Mouse (Mus musculus): ENCODE measurements at regions not wholly inside any gene's neighbourhood (a gene's known extent, or its start where the extent isn't known, plus 50 kb on each side); places are given as distances from the start of the nearest gene placed in this dataset.
"Not testable (repeated sequence)": the region's sequence is repeated elsewhere in the genome, so short reads cannot be mapped to it uniquely, and the experiment has no call there.

DNA sequence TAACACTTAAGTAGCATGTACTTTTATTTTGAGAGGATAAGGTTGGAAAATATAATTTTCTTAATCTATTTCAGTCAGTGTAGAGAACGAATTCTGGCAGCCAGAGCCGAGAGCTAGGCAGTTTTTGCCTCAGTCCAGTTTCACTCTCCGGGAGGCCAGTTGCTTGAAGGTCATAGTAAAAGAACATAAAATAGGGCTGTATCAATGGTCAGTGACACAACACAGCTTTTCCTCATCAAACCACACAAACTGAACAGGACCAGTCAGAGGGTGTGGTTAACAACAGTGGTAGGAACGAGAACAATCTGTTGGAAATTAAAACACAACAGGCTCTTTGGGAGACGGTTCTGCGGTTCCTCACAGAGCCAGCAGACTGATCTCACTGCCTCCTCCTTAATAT is 105.9 kb upstream of the Ipo5 start:
- WGBS = 68% methylated on average over 6 of the region's 6 CpGs
- H3K4me3 ChIP-seq (replicated peaks; ENCODE audit: extremely low read depth, low read depth, low read length) = no peak overlapping the region
- DNase-seq = no peak
- H3K4me1 ChIP-seq (ENCODE audit: control insufficient read depth, insufficient read depth, low read length) = no peaks in the 10 kb centered on the region
- no peak for TF ChIP-seq CTCF (IDR thresholded peaks at IDR 0.05; ENCODE audit: insufficient read depth, low read length)
- TF ChIP-seq POLR2A (IDR thresholded peaks at IDR 0.05; ENCODE audit: borderline replicate concordance, extremely low read depth, low read depth, low read length) = no peak

DNA sequence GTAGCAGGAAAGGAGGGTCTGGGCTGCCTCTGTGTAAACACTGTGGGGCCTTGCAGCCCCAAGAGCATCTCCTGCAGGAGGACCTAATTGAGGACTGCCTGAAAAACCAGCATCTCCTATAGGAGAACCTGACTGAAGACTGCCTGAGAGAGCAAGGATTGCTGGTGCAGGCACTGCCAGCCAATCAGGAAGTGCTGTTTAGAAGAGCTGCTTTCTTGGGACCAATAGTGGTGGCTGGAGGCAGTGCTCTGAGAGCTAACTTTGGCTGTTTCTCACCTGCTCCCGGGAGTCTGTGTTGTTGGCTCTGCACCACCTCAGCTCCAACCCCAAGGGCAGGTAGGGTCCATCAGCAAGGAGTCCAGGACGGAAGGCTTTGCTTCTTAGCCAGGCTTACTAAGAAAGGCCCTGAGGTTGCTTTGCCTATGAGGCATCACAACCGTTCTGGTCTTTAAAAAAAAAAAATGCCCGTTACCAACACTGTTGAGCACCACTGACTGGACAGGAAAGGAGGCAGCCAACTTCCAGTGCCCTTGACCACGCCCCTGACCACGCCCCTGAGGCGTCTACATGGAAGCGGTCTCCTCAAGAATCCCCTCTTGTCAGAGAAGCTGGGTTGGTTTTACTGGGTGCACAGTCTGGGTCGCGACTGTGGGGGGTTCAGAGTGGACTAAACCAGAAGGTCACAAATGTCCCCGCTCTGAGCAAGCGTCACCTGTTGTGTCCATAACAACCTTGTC is 105.0 kb upstream of the Ipo5 start:
- H3K4me3 ChIP-seq (replicated peaks; ENCODE audit: extremely low read depth, low read depth, low read length); DNase-seq; H3K4me1 ChIP-seq (ENCODE audit: control insufficient read depth, insufficient read depth, low read length): not testable (repeated sequence)
- WGBS = 39% methylated on average over 12 of the region's 12 CpGs

DNA sequence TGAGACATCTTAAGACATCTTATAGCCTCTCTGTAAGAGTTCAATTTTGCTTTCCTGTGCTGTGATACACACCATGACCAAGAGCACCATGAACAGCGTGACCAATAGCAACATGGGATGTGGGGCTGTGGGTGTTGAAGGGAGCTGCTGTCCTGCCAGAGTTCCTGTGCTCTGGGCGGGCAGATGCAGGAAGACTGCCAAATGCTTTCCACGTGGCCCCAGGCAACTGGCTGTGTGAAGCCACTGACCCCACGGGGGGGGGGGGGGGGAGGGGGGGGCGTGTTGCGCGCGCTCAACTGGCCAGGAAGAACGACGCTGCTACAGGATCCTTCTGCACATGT is 104.5 kb upstream of the Ipo5 start:
- Histone ChIP-seq H3K4me1 (ENCODE audit: control insufficient read depth, insufficient read depth, low read length) (no peaks in the 10 kb centered on the region), H3K4me3 (replicated peaks; ENCODE audit: extremely low read depth, low read depth, low read length) (no peak overlapping the region)
- TF ChIP-seq CTCF (IDR thresholded peaks at IDR 0.05; ENCODE audit: insufficient read depth, low read length) = no peak
- TF ChIP-seq POLR2A (IDR thresholded peaks at IDR 0.05; ENCODE audit: borderline replicate concordance, extremely low read depth, low read depth, low read length) = no peak
- no peak for DNase-seq
- 32% methylated on average over 10 of the region's 10 CpGs for WGBS

DNA sequence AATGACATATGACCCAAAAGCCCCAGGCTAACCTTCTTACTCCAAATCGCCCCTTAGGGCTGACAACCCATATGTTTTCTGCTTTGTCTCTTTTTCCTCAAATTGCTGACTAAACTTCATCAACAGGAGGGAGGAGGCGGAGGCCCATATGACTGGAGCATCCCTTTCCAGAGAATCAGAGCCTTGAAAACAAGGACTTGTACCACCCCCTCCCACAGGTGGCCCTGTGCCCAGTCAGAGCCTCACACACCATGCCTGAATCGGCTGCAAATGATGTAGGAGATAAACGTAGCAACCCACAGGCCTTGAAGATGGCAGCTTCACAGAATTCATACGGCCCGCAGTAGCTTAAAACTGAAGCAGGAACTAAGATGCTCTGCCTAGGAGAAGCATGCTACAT is 101.7 kb upstream of the Ipo5 start:
- H3K4me1 ChIP-seq (ENCODE audit: control insufficient read depth, insufficient read depth, low read length) = no peaks in the 10 kb centered on the region
- H3K4me3 ChIP-seq (replicated peaks; ENCODE audit: extremely low read depth, low read depth, low read length) = no peak overlapping the region
- DNase-seq = no peak
- 84% methylated on average over 6 of the region's 6 CpGs for WGBS
- no peak for TF ChIP-seq CTCF (IDR thresholded peaks at IDR 0.05; ENCODE audit: insufficient read depth, low read length)
- TF ChIP-seq POLR2A (IDR thresholded peaks at IDR 0.05; ENCODE audit: borderline replicate concordance, extremely low read depth, low read depth, low read length) = no peak

DNA sequence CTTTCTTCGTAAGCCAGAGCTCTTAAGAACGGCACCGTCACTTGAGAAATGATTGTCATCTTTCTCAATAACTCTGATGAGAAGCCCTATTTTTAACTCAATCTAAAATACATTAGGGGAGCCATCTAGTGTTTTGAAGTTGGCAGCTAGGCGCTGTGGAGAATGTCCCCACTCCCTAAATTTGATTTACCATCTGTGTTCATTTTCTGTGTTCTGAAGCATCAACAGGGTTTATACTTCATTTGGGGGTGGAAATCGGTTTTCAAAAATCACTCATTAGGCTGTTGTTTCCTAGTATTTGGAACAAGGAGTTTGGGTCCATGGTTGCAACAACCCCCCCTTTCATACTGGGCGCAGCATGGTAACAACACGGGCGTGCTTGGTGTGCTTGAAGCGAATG is 97.1 kb upstream of the Ipo5 start:
- Histone ChIP-seq H3K4me3 (replicated peaks; ENCODE audit: extremely low read depth, low read depth, low read length) (no peak overlapping the region), H3K4me1 (ENCODE audit: control insufficient read depth, insufficient read depth, low read length) (no peaks in the 10 kb centered on the region)
- no peak for DNase-seq
- TF ChIP-seq POLR2A (IDR thresholded peaks at IDR 0.05; ENCODE audit: borderline replicate concordance, extremely low read depth, low read depth, low read length) (no peak), CTCF (IDR thresholded peaks at IDR 0.05; ENCODE audit: insufficient read depth, low read length) (no peak)
- WGBS = 68% methylated on average over 9 of the region's 9 CpGs

DNA sequence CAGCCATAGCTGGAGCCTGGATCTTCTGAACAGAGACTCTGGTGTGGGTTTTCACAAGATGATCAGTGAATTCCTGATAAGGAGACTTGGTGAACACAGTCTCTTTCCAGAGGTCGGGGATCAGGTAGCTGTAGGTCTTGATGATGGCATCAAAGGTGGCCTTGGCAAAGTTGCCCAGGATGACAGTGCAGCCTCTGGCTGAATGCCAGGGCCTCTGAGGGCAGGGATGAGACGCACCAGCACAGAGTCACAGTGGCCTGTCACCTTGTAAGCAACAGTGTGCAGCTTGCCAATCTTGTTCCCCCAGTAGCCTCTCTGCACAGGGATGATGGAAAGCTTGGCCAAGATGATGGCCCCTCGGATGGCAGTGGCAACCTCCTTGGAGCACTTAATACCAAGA is 95.9 kb upstream of the Ipo5 start:
- H3K4me1 ChIP-seq (ENCODE audit: control insufficient read depth, insufficient read depth, low read length); H3K4me3 ChIP-seq (replicated peaks; ENCODE audit: extremely low read depth, low read depth, low read length); DNase-seq: not testable (repeated sequence)
- WGBS = 66% methylated on average over 3 of the region's 3 CpGs

DNA sequence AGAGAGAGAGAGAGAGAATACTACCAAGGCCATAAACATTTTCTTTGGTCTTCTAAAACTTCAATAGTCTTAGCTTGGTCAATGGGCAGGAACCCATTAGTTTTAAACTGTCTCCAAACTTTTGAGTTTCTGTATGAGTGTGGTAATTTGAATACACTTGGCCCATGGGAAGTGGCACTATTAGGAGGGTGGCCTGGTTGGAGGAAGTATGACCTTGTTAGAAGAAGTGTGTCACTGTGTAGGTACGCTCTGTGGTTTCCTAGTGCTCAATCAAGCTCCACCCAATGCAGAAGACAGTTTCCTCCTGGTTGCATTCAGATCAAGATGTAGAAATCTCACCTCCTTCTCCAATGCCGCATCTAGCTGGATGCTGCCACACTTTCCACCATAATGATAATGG is 94.5 kb upstream of the Ipo5 start:
- Histone ChIP-seq H3K4me3 (replicated peaks; ENCODE audit: extremely low read depth, low read depth, low read length) (no peak overlapping the region), H3K4me1 (ENCODE audit: control insufficient read depth, insufficient read depth, low read length) (no peaks in the 10 kb centered on the region)
- 96% methylated on average over 2 of the region's 2 CpGs for WGBS
- TF ChIP-seq CTCF (IDR thresholded peaks at IDR 0.05; ENCODE audit: insufficient read depth, low read length) = no peak
- no peak for TF ChIP-seq POLR2A (IDR thresholded peaks at IDR 0.05; ENCODE audit: borderline replicate concordance, extremely low read depth, low read depth, low read length)
- no peak for DNase-seq

DNA sequence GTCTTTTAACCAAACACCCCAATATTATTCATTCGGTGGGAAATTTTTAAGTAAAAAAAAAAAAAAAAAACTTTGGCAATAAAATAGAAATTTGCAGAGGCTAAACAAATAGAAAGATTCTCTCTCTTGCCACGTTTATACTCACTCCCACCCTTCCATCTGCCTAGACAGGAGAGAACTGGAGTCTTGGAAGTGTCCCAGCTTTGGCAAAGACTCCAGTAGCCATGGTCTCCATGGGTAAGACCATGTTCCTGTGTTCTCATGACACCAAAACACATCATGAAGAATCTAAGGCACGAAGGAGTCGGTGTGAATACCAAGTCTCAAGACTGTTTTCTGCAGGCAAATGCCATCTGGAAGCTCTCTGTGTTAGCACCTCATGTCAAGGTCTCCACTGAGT is 84.8 kb upstream of the Ipo5 start:
- DNase-seq = no peak
- Histone ChIP-seq H3K4me3 (replicated peaks; ENCODE audit: extremely low read depth, low read depth, low read length) (no peak overlapping the region), H3K4me1 (ENCODE audit: control insufficient read depth, insufficient read depth, low read length) (no peaks in the 10 kb centered on the region)
- TF ChIP-seq POLR2A (IDR thresholded peaks at IDR 0.05; ENCODE audit: borderline replicate concordance, extremely low read depth, low read depth, low read length) (no peak), CTCF (IDR thresholded peaks at IDR 0.05; ENCODE audit: insufficient read depth, low read length) (no peak)
- WGBS = 70% methylated on average over 4 of the region's 4 CpGs

DNA sequence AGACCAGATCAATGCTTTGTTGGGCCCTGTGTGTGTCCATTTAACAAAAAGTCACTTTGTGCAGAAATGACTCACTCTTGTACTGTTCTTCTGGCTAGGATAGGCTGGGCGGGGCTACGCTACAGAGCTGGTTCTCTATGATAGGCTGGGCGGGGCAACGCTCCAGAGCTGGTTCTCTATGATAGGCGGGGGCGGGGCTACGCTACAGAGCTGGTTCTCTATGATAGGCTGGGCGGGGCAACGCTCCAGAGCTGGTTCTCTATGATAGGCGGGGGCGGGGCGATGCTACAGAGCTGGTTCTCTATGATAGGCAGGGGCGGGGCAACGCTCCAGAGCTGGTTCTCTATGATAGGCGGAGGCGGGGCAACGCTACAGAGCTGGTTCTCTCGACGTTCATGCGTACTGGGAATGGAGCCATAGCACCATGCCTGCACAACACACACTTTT is 80.6 kb upstream of the Ipo5 start:
- WGBS = 18% methylated on average over 20 of the region's 20 CpGs
- H3K4me1 ChIP-seq (ENCODE audit: control insufficient read depth, insufficient read depth, low read length); H3K4me3 ChIP-seq (replicated peaks; ENCODE audit: extremely low read depth, low read depth, low read length); DNase-seq: not testable (repeated sequence)

DNA sequence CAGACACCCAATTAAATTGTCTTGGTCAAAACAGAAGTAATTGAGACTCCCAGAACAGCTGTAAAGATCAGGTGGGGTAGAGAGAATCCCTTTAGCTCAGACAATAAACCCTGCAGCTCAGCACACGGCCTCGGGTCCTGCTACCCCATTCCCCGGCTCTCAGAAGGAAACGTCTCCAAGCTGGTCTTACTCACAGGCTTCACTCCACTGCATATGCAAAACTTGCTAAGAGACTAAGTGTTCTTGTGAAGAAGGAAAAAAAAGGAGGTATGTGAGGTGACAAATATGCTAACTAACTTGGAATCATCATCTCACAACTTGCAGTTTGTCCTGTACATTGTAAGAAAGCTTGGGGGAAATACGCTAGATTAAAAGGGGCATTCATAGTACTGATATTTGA is 79.6 kb upstream of the Ipo5 start:
- DNase-seq = no peak

More for the DNA sequence above, 79.6 kb upstream of the Ipo5 start:
- Histone ChIP-seq H3K4me3 (replicated peaks; ENCODE audit: extremely low read depth, low read depth, low read length) (no peak overlapping the region), H3K4me1 (ENCODE audit: control insufficient read depth, insufficient read depth, low read length) (0 out of 2 replicates have a peak, but pooled peaks cover 3% of the 10 kb centered on the region)
- TF ChIP-seq POLR2A (IDR thresholded peaks at IDR 0.05; ENCODE audit: borderline replicate concordance, extremely low read depth, low read depth, low read length) (no peak), CTCF (IDR thresholded peaks at IDR 0.05; ENCODE audit: insufficient read depth, low read length) (no peak)
- WGBS = 66% methylated on average over 5 of the region's 5 CpGs
